Mouse (Mus musculus): ENCODE results near the gene Lrrc31.

DNA sequence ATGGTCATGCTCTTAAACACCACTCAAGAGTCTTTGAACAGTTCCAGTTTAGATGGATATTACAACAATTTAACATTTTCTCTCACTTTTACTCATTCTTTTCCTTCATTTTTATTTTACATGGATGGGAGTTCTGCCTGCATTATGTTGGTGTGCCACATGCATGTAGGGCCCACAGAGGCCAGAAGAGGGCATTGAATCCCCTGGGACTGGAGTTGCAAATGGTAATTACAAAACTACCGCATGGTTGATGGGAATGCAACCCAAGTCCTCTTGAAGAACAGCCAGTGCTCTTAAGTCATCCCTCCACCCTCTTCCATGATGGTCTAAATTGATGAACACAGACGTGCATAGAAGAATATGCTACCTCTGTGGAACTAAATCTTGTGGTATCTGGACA, 22.8 kb upstream of the Lrrc31 start:
- TF ChIP-seq CTCF (conservative IDR thresholded peaks at IDR 0.05; ENCODE audit: insufficient read depth, insufficient read length, low read depth, low read length), result no peak
- TF ChIP-seq POLR2A (IDR thresholded peaks at IDR 0.05; ENCODE audit: low read depth, low read length), result no peak

All from kidney, adult 2 months (tissue).